Mouse (Mus musculus) forebrain, postnatal 0 days (tissue): ENCODE measurements around the gene Olfr871. TPM values are rescaled to one million over a fixed set of nuclear protein-coding genes. Genes with fewer than 3 reads are reported as not detected.

Source experiments
- ATAC-seq: fragments of 200-750 bp; cut with Nextera tagmentation; 2 replicates; pipeline ENCODE4 v1.8.0; 2017; ENCODE audit warnings: mild to moderate bottlenecking, moderate library complexity
- DNase-seq: peaks from one replicate; pipeline ENCODE4 v3.0.0-alpha.2; 2015
- H3K27ac ChIP-seq: fragments of 300-500 bp; sonication (generic); 2 replicates; pipeline ENCODE4 v1.5.1; 2014; ENCODE audit warnings: low read depth, mild to moderate bottlenecking, antibody characterized with exemption, low read length, moderate library complexity, mixed read lengths
- H3K27me3 ChIP-seq: fragments of 300-500 bp; sonication (generic); 2 replicates; pipeline ENCODE4 v1.6.1; 2014; ENCODE audit warnings: mild to moderate bottlenecking, low read length, mixed read lengths; ENCODE audit not compliant: insufficient read depth
- H3K36me3 ChIP-seq: fragments of 300-500 bp; sonication (generic); 2 replicates; pipeline ENCODE4 v1.6.1; 2014; ENCODE audit warnings: mild to moderate bottlenecking, moderate library complexity; ENCODE audit not compliant: insufficient read depth
- H3K4me1 ChIP-seq: fragments of 300-500 bp; sonication (generic); 2 replicates; pipeline ENCODE4 v1.6.1; 2014; ENCODE audit warnings: antibody characterized with exemption; ENCODE audit not compliant: insufficient read depth
- H3K4me2 ChIP-seq: fragments of 300-500 bp; sonication (generic); 2 replicates; pipeline ENCODE4 v1.6.1; 2014; ENCODE audit warnings: low read depth, mild to moderate bottlenecking, moderate library complexity
- H3K4me3 ChIP-seq: fragments of 300-500 bp; sonication (generic); 2 replicates; pipeline ENCODE4 v1.5.1; 2014; ENCODE audit warnings: low read depth, low read length, mixed read lengths
- H3K9ac ChIP-seq: fragments of 300-500 bp; sonication (generic); 2 replicates; pipeline ENCODE4 v1.6.1; 2014; ENCODE audit warnings: mild to moderate bottlenecking
- H3K9me3 ChIP-seq: fragments of 300-500 bp; sonication (generic); 2 replicates; pipeline ENCODE4 v1.6.1; 2016; ENCODE audit warnings: low read length
- CTCF ChIP-seq: sonication (generic); IDR thresholded peaks from 2 replicates; pipeline ENCODE4 v1.5.1; 2016; ENCODE audit warnings: antibody characterized with exemption, control low read depth, low read depth
- WGBS: fragments of 180-500 bp; shearing (Covaris S2); extraction: QIAGEN DNeasy Blood & Tissue Kit; methylation state at CpG from one replicate; pipeline ENCODE4 v1.1.7; 2014; 5-methylcytosine and 5-hydroxymethylcytosine counted together
- polyA plus RNA-seq: library from polyadenylated mRNA; unstranded; fragments of >200 nt; fragmentation: Nextera tagmentation; extraction: Ambion mirVana; gene quantifications from 2 replicates; pipeline ENCODE4 v1.2.1, GENCODE M21; 2015
- total RNA-seq: library from RNA; depleted of rRNA; stranded (reverse); fragments of >200 nt; gene quantifications from 2 replicates; pipeline ENCODE4 v1.2.3, GENCODE M21; 2014; rRNA removed

Olfr871 gene
- total and polyA plus RNA-seq, 2 experiments from 2014 or later, result not detected

DNA sequence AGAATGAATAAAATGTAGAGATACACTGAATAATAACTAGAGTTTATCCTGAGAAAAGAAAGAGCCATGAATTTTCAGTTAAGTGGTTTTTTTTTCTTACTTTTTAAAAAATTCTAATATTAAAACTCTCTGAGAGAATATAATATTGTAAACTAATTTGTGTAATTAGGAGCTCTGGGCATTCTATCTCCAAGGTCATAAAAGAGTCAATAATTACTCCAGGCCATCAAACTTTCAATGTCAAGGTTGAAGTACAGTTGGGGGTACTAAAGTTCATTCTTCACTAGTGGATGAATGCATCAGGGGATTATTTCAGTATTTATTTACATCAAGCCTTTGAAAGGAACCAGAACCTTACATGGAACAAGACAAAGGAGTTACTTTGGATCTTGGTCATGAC lies 24.8 kb downstream of the Olfr871 start, which contains the start of gene Olfr872:
Olfr872 (plus strand) TSS at position 301 of the 400 bp plus-strand sequence.
- Histone ChIP-seq H3K27me3 (no peaks in the 10 kb centered on the region), H3K4me2 (no peak within 1 kb of the TSS), H3K9me3 (no peaks in the 10 kb centered on the region), H3K4me1 (no peaks in the 10 kb centered on the region), H3K9ac (no peak within 1 kb of the TSS), H3K36me3 (no peaks in the 10 kb centered on the region), H3K27ac (no peak within 1 kb of the TSS), H3K4me3 (no peak within 1 kb of the TSS)
- no peak for TF ChIP-seq CTCF
- no peak for ATAC-seq
- no peak for DNase-seq

DNA sequence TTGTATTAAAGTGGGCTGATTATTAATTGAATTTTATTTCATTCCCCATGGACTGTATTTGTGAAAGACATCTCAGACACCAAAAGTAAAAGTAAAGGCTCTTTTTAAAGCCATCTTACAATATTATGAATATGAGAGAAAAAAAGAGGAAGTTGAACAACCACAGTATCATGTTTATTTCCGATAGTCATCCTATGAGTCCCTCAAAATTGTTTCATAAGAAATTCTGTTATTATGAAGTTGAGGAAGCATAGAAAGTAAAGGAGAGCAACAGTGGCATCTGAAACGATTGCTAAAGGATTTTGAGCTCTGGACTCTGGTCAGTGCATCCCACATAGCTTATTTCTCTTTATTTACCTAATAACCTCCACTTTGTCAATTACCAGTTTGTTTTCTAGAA lies 25.4 kb downstream of the Olfr871 start:
- Histone ChIP-seq H3K4me2 (no peak overlapping the region), H3K4me3 (no peak overlapping the region), H3K9ac (no peak overlapping the region), H3K4me1 (no peaks in the 10 kb centered on the region), H3K9me3 (no peaks in the 10 kb centered on the region), H3K27me3 (no peaks in the 10 kb centered on the region), H3K27ac (no peak overlapping the region), H3K36me3 (no peaks in the 10 kb centered on the region)
- TF ChIP-seq CTCF, result no peak
- ATAC-seq (no peak), DNase-seq (no peak)
- 69% methylated on average over 2 of the region's 2 CpGs for WGBS

Other genes starting within 250 kb of the Olfr871 start
- gene Olfr866, start 184.2 kb upstream of the Olfr871 start, total RNA-seq, result not detected in 2 replicates
- gene Olfr866, start 184.2 kb upstream of the Olfr871 start, polyA plus RNA-seq, result not detected in 2 replicates
- not detected in 2 replicates for gene Olfr867, start 154.6 kb upstream of the Olfr871 start, total RNA-seq
- gene Olfr867, start 154.6 kb upstream of the Olfr871 start, polyA plus RNA-seq, result not detected in 2 replicates
- gene Olfr868, start 113.6 kb upstream of the Olfr871 start, total RNA-seq, result not detected in 2 replicates
- gene Olfr868, start 113.6 kb upstream of the Olfr871 start, polyA plus RNA-seq, result not detected in 2 replicates
- gene Olfr869, start 83.2 kb upstream of the Olfr871 start, total RNA-seq, result not detected in 2 replicates
- not detected in 2 replicates for gene Olfr869, start 83.2 kb upstream of the Olfr871 start, polyA plus RNA-seq
- not detected in 2 replicates for gene Olfr870, start 38.1 kb upstream of the Olfr871 start, total RNA-seq
- gene Olfr870, start 38.1 kb upstream of the Olfr871 start, polyA plus RNA-seq, result not detected in 2 replicates
- gene Olfr872, start 24.9 kb downstream of the Olfr871 start, total RNA-seq, result not detected in 2 replicates
- gene Olfr872, start 24.9 kb downstream of the Olfr871 start, polyA plus RNA-seq, result not detected in 2 replicates
- not detected in 2 replicates for gene Olfr39, start 70.1 kb downstream of the Olfr871 start, total RNA-seq
- not detected in 2 replicates for gene Olfr39, start 70.1 kb downstream of the Olfr871 start, polyA plus RNA-seq
- not detected in 2 replicates for gene Olfr873, start 86.3 kb downstream of the Olfr871 start, total RNA-seq
- gene Olfr873, start 86.3 kb downstream of the Olfr871 start, polyA plus RNA-seq, result not detected in 2 replicates
- 0.10 TPM in 1 of 2 replicates, not detected in the other for gene Olfr18, start 123.9 kb downstream of the Olfr871 start, total RNA-seq
- gene Olfr18, start 123.9 kb downstream of the Olfr871 start, polyA plus RNA-seq, result 0.13 TPM in 1 of 2 replicates, not detected in the other
- 51.3 and 55.8 TPM in 2 replicates for gene Zfp560, start 173.0 kb downstream of the Olfr871 start, total RNA-seq
- 88.3 and 119 TPM in 2 replicates for gene Zfp560, start 173.0 kb downstream of the Olfr871 start, polyA plus RNA-seq
- gene Zfp26, start 248.0 kb downstream of the Olfr871 start, total RNA-seq, result 35.3 and 40.6 TPM in 2 replicates
- 6.3 and 9.2 TPM in 2 replicates for gene Zfp26, start 248.0 kb downstream of the Olfr871 start, polyA plus RNA-seq